Mouse (Mus musculus) urinary bladder, postnatal 36 days (tissue): ENCODE measurements around the gene Diaph3.

ENCODE experiments used
- DNase-seq, 2 experiments: peaks; one replicate each; pipeline ENCODE4 v3.0.0; 2022; ENCODE audit warnings: low spot score in 2 of 2, mixed read lengths in 1 of 2

The Diaph3 gene

DNA sequence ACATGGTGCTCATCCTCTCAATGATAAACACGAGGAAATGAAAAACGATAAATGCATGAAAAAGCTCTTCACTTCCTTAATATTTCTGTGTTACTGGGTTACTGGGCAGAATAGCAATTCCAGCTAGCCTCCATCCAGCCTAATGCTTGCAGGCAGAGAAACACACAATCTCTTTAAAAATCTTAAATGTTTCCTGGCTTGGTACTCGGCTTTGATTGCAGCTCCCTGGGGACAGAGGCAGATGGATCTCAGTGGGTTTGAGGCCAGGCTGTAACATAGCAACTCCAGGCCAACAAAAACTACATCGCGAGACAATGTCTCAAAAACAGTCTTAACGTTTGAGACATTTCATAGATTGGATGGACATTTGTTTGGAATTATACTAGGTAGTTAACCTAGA lies 57.1 kb downstream of the Diaph3 start:
- no peak for DNase-seq

DNA sequence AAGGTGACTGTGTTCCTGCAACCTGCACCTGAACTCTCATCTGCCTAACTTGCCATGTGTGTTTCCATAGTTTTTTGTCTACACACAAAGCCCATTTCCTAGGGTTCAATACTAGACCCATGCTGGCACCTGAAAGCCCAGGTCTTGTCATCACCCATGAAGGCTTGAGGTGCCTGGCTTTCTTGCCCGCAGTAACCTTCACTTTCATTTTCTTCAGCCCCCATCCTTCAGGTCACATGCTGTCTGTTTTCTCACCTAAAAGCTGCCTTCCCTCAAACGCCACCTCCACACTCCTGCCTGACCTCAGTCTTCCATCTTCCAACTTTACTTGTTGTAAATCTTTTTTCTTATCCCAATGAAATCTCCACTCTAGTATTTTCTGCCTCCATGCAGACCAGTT lies 61.3 kb downstream of the Diaph3 start:
- no peak for DNase-seq

DNA sequence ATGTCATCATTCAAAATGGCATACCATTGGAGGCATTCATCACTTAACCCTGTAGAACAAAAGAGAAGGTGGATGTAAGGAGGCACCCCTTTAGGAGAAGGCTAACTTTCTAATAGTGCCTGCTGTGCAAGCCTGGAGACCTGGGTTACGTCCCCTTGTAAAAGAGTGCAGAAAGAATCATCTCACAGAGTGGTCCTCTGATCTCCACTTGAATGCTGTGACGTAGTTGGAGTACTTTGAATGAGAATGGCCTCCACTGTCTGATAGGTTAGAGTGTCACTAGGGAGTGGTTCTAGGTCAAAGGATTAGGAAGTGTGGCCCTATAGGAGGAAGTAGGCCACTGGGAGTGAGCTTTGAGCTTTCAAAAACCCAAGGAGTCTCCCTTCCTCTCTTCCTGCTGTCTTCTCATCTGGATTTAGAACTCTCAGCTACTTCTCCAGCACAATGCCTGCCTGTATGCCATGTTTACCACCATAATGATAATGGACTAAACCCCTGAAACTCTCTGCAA lies 66.0 kb downstream of the Diaph3 start:
- DNase-seq, result no peak

DNA sequence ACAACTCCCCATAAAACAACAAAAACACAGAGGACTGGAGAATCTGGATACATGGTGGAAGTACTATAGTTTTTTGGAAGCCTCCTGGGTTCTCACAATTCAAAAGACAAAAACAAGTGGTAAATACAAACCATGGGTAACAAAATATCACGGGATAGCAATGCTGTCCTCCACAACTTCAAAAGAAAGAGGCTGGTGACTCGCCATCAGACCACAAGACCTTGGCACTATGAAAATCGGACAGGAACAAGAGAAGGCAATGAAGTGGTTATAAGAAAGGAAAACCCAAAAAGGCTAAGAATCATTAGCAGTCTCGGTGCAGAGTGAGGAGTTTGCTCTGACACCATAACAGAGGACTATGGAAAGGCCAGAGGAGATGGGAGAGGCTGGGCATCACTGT lies 76.8 kb downstream of the Diaph3 start:
- DNase-seq, result no peak

DNA sequence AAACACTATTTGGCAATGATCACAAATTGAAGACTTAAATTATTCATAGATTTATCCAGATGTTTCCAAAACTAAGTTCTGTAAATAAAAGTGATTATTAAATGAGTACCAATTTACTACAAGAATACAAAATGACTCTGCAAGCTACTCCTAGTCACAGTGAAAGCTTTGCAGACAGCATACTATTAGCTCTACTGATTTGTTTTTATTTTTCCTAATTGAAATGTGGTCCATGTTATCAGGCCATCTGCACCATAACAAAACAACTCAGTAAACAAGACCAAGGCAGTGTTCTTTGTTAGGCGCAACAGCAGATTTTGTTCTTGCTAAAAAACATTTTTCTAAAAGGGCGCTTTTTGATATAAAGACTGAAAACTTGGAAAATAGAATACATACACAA lies 84.9 kb downstream of the Diaph3 start:
- DNase-seq, result no peak

DNA sequence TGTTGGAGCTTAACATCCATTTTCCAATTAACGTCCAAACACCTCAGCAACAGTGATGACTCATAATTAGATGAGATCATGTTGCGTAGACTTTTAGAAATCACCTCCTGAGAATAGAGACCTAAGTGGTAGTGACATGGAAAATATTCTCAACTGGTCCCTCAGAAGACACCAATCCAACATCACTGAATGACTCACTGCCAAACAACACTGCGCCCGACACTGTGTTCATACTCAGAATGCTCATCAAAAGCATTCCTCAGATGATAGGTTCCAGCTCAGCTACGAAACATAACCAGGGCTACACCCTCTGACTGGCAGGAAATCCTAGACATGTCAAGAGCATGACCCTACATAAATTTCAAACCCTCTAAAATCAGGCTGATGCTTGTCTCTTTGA lies 89.8 kb downstream of the Diaph3 start:
- no peak for DNase-seq

DNA sequence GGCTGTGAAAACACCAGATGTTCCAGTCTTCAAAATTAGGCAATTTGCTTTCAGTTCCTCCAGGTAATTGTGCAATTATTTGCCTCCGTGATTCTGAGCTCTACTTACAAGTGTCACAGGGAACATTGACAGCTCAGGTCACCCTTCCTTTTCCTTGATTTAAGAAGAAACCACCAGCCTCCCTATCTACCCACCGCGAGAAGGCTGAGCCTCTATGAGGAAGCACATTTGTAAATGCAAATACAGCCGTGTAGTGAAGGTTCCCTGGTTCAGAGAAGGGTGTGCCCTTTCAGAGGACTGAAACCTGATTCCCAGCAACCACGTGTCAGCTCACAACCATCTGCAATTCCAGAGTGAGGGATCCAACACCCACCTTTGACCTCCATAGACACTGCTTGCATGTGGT lies 96.6 kb downstream of the Diaph3 start:
- no peak for DNase-seq

DNA sequence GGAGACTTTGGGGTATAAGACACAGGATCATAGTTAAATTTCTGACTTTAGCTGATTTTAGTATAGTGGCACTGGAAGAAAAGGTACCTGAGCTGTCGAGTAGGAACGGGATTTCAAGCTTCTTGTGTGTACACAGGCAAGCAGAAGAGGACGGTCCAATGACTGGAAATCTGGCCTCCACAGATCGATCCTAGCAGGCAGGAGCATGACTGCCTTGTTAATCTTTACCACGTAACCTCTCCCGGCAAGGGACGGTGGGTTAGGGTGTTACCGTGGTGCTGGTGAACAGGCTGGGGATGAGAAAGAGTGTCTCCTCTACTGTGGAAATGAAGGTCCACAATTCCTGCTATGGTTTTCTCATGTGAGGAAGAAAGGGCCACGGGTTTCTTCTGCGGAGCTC lies 120.8 kb downstream of the Diaph3 start:
- DNase-seq, result no peak

DNA sequence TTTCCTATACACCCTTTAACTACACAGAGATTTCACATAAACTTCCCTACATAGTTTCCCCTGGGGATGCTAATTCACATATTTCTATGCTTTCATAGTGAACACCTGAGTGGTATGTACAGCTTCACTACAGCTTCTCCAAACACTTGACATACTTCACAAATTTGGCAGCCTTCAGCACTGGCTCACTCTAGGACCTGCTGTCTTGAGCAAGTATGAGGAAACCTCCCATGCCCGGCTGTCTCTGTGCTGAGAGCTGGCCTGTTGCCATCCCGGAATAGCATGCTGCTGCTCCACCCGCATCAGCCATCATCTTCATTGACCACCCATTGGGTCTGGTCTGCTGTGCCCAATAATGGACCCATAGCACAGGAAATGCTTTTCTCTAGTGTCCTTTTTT lies 121.3 kb downstream of the Diaph3 start:
- DNase-seq, result peak in 1 of 2 experiments; percentile 3

DNA sequence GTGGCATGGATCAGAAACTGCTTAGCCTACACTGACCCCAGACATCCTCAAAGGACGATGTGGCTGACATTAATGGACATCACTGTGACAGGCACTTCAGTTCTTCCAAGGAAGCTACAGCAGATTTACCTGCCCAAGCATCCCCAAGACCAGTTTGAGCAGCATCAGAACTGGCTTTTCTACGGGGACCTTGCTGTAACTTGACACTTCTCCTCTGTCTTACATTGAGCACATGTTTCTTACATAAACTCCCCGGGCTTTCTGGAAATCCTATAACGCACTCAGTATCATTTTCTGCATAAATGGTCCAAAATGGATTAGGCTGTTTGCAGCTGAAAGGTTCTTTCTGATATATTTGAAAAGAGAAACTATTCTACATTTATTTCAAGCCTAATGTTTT lies 143.7 kb downstream of the Diaph3 start:
- no peak for DNase-seq

DNA sequence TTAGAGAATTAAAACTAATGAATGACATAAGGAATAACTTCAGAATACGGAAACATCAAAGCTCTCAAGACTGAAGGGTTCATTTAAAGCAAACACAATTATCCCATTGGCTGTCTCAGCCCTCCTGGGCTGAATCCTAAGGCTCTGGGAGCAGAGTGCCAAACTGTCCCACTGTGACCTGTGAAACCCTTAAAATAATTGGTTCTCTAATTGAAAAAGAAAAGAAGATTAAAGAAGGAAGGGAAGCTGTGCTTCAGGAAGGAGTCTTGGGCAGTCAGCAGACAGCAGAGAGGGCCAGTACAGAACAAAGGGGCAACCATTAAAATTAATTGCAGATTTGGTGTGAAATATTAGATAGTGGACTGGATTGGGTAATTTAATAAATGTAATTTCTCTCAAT lies 189.9 kb downstream of the Diaph3 start:
- no peak for DNase-seq

DNA sequence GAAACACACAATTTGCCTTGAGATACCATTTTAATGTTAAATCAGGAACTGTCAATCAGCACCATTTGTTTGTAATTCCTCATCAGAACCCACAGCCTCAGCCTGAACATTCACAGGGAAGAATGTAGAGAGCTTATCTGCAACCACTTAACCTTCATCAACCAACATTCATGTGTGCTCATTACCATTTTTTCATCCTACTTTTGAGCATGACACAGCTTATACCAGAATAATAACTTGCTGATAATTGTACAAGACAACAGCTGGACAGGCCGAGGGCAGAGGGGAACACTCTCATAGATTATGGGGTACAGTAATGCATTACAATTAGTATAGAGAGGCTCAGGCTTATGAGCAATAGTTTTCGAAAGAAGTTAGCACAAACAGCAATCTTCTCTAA lies 203.1 kb downstream of the Diaph3 start:
- no peak for DNase-seq

DNA sequence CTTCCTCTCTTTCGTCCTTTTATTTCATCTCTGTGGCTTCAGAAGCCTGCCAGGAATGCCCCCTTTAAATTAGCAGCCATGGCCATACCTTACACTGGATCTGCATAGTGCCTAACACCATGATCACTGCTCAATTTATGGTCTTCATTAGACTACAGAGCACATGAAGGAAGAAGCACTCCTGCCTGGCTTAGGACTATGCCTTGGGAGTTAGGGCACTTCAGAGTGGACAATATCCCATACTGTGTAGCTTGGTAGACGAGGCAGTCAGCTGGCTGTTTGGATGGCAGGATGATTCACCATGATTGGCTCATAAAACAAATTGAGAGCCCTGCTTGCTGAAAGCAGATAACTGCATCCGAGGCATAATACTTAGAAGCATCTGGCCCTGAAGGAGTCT lies 204.6 kb downstream of the Diaph3 start:
- no peak for DNase-seq

DNA sequence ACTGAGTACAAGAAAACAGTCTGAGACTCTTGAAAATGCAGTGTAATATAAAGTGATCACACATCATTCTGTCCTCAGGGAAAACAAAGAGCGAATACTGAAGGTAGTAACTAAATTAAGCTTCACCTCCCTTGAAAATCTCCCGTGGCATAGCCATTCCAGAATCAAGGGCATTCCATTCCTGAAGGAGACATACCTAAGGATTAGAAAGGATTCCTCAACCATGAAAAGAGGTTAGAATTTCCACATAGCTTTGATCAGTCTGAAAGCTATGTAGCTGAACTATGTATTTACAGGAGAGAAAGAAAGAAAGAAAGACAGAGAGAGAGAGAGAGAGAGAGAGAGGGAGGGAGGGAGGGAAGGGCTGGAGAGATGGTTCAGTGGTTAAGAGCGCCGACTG lies 210.3 kb downstream of the Diaph3 start:
- no peak for DNase-seq

DNA sequence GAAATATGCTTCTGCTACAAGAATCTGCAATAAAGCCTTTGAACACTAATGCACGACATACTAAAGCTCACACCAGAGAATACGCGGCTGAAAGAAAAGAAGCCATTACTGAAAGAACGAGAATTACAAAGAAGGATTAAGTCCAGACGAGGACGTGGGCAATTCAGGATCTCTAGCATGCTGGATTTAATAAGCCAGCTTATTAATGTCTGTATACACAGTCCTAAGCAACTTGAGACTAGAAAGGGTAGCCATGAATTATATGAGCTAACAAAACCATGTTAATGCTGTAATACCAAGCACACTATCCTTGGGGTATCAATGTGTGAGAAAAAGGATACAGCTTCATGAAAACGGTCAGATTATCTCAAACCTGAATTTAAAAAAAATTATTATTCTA lies 214.2 kb downstream of the Diaph3 start:
- no peak for DNase-seq

DNA sequence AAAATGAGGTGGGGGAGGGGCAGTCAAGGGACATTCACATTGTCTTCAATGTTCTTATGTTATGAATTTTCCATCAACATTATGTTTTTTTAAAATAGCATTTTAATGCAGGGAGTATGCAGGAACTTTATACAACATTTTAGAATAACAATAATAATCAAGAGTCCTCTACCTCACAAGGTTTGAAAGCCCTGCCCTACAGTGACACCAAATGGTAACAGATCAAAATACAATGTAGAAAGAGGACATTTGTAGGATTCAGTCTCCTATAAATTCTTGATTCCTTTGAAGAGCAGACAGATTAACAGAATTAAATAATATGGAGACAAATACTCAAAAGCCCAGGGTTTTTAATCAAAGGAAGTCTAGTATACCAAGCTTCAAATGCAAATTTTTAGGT lies 242.1 kb downstream of the Diaph3 start:
- no peak for DNase-seq

DNA sequence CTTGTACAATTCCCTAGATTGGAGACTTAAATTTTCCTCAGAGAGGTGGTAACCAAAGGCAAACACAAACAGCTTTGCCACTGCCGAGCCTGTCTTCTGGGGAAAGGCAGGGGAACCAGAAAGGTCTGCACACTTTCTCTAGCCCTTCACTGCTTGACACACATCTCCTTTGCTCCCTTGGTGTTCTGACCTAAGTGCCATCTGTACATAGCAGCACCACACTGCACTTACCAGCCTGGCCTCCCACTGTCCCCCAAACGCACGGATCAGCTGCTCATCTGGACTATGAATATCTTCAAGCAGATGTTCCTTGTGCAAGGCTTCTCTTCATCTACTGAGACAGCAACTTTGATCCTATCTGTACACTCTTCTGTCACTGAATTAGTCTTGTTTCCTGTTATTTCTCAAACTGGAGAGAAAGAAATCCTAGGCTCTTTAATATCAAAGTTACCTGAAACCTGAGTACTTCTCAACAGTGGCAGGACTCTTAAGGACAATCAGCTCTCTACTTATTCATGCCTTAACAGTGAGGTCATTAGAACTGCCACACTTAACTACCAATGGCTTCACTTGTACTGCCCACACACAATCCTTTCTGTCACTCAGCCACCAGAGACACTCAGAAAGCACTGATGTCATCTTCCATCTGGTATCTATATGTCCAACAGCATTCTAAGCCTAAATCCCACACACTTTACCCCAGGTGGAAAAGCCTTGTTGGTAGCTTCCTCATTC lies 251.8 kb downstream of the Diaph3 start:
- no peak for DNase-seq

DNA sequence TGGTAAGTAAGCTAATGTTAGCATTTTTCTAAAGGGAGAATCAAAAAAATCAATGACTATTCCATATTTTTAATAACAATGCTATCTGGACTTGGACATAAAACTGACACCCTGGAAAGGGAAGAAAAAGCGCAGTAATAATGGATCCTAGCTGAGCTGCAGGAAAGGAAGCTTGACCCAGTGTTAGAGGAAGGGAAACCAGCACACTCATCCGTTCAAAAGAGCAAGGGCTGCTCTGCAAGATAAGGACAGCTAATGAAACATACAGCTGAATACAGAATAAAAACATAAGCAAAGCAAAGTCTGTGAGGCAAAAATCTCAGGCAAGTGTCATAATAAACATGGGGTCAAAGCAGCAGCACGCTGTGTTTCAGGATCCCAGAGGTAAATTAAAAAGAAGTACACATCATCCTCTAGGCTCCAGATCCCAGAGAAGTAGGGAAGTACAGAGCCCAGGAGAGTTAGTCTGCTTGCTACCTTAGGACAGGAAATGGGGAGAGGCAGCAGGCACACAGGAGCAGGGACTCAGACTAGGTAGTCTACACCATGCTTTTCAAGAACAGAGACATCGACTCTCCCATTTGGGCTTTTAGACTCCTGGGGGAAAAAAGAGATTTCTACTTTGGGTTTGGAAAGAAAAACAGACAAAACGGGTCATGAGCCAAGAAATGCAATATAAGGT lies 255.5 kb downstream of the Diaph3 start:
- no peak for DNase-seq

DNA sequence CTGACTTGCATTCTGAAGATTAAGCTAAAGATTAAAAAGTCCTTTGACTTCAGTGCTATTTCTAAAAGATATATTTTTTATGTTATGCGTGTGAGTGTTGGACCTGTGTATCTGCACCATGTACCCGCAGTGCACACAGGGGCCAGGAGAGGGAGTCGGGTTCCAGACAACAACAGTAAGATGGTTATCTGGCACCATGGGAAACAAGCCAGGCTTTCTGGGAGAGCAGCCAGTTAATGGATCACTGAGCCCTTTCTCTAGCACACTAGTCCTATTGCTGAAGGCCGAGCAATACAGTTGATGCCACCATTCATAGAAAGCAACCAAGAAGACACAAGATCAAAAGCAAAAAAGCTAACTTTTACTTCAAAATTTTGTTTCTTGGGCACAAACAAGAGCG lies 271.5 kb downstream of the Diaph3 start:
- DNase-seq, result peak in 1 of 2 experiments; percentile 6

DNA sequence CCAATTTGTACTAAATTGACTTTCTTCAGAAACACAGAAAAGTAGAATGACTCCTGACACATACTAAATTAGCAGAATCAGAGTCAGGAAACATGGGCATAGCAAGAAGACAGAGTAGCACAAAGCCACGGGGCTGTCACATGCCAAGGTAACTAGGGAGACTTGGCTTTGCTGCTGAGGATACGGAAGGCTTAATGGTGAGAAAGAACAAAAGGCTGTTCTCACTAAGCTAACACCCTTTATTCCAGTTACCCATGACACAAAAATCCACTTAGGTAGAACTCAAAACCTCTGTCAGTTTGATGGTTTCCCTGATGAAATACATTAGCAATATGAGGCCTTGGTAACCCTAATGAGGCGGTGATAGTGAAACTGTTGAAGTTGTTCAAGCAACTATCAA lies 273.9 kb downstream of the Diaph3 start:
- no peak for DNase-seq

DNA sequence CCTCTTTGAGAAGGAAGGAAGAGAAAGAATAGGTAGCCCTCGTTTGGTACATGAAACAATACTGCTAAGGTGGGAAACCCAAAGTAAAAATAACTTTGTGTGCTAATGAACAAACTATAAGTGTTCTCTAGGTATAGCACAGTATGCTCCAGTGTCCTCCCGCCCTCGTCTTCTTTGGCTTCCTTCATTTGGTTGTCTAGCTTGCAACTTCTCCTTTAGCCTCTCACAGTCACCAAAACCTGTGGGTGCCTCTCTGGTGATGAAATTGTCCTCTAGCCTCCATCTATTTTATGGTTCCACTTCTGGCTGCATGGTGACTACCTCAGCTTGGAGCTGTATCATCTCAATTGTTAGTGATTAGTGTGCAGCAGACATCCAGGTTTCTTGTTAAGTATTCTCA lies 277.0 kb downstream of the Diaph3 start:
- no peak for DNase-seq

DNA sequence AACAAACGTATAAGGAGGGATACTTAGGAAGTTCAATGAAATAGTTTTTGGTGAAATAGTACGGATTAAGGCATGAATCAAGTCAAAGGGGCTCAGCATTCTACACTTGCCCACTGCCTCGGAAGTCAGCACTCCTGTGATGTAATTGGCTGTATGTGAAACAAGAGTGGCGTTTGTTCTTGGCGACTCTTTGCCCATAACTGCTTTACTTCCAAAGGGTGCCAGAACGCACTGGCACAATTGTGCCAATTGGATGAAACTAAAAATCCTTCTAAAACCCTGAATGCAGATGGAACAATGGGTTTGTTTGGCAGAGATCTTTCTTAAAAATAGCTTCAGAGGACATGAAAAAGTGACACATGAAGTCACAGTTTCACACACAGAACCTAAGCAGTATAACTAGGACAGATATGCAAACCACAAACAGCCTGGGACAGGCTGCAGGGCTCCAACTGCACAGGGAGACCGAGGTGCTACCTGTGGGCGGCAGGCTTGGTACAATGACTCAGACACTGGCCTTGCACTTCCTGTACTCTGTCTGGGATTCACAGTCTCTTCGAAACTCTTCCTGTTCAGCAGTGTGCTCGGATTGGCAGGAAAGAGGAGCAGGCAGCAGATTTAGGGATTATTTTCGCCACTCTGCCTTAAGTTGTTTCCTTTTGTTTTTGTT lies 279.6 kb downstream of the Diaph3 start:
- DNase-seq, result no peak
